Mouse (Mus musculus): ENCODE results near the gene Gfy. TPM values are rescaled to one million over a fixed set of nuclear protein-coding genes. Genes with fewer than 3 reads are reported as not detected.

Gfy gene
- polyA plus RNA-seq, 1 experiment: not detected

- 50% methylated on average over 16 of the region's 16 CpGs for WGBS
- TF ChIP-seq POLR2A (IDR thresholded peaks at IDR 0.05; ENCODE audit: insufficient read depth, low read depth, low read length) (no peak), CTCF (IDR thresholded peaks at IDR 0.05; ENCODE audit: insufficient read depth, low read depth, low read length) (no peak)
- Histone ChIP-seq H3K27ac (ENCODE audit: insufficient read depth, low read depth, low read length) (no peak overlapping the region), H3K4me3 (ENCODE audit: insufficient read depth, low read depth, low read length) (no peak overlapping the region), H3K4me1 (ENCODE audit: control insufficient read depth, insufficient read depth, low read length) (0 out of 2 replicates have a peak, but pooled peaks cover 6% of the 10 kb centered on the region)
Measured at GRCm38 (mm10) chr7:45189600-45189999, 10.2 kb upstream of the Gfy start.

- TF ChIP-seq CTCF (IDR thresholded peaks at IDR 0.05; ENCODE audit: insufficient read depth, low read depth, low read length) (no peak), POLR2A (IDR thresholded peaks at IDR 0.05; ENCODE audit: insufficient read depth, low read depth, low read length) (no peak)
- WGBS: 67% methylated on average over 7 of the region's 7 CpGs
- Histone ChIP-seq H3K4me1 (ENCODE audit: control insufficient read depth, insufficient read depth, low read length) (peaks cover 21% of the 10 kb centered on the region), H3K4me3 (ENCODE audit: insufficient read depth, low read depth, low read length) (no peak overlapping the region), H3K27ac (ENCODE audit: insufficient read depth, low read depth, low read length) (no peak overlapping the region)
Measured at GRCm38 (mm10) chr7:45185921-45186320, 6.6 kb upstream of the Gfy start.

- WGBS: 78% methylated on average over 7 of the region's 7 CpGs
- TF ChIP-seq POLR2A (IDR thresholded peaks at IDR 0.05; ENCODE audit: insufficient read depth, low read depth, low read length) (no peak), CTCF (IDR thresholded peaks at IDR 0.05; ENCODE audit: insufficient read depth, low read depth, low read length) (no peak)
- Histone ChIP-seq H3K4me1 (ENCODE audit: control insufficient read depth, insufficient read depth, low read length) (peaks cover 16% of the 10 kb centered on the region), H3K4me3 (ENCODE audit: insufficient read depth, low read depth, low read length) (no peak overlapping the region), H3K27ac (ENCODE audit: insufficient read depth, low read depth, low read length) (no peak overlapping the region)
Measured at GRCm38 (mm10) chr7:45183672-45184071, 4.3 kb upstream of the Gfy start.

GRCm38 (mm10) chr7:45182606-45183005 is 3.2 kb upstream of the Gfy start:
- Histone ChIP-seq H3K4me1 (ENCODE audit: control insufficient read depth, insufficient read depth, low read length) (peaks cover 16% of the 10 kb centered on the region), H3K27ac (ENCODE audit: insufficient read depth, low read depth, low read length) (no peak overlapping the region), H3K4me3 (ENCODE audit: insufficient read depth, low read depth, low read length) (peak overlapping the region; percentile 28; the same call in 1 of the 2 replicates)
- TF ChIP-seq CTCF (IDR thresholded peaks at IDR 0.05; ENCODE audit: insufficient read depth, low read depth, low read length): no peak
- TF ChIP-seq POLR2A (IDR thresholded peaks at IDR 0.05; ENCODE audit: insufficient read depth, low read depth, low read length): no peak
- 14% methylated on average over 11 of the region's 11 CpGs for WGBS

DNA sequence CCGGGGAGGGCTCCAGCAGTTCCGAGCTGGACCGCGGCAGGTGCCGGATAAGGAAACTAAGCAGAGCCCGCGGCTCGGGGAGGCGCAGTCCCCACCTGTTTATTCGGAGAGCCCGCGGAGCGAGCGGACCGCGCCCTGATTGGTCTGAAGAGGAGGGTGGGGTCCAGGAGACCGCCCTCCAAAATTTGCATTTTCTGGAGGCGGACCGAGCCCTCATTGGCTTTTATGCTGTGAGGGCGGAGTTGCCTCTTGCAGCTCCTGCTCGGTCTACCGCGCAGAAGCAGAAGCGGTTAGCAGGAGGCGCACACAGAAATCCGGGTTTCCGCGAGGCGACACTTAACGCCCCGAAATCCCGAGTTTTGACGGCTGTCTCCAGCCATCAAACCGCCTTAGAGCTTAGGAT is 2.8 kb upstream of the Gfy start:
- under 1% methylated on average over 34 of the region's 34 CpGs for WGBS
- Histone ChIP-seq H3K4me1 (ENCODE audit: control insufficient read depth, insufficient read depth, low read length) (peaks cover 16% of the 10 kb centered on the region), H3K4me3 (ENCODE audit: insufficient read depth, low read depth, low read length) (peak overlapping the region; percentile 34), H3K27ac (ENCODE audit: insufficient read depth, low read depth, low read length) (no peak overlapping the region)
- TF ChIP-seq POLR2A (IDR thresholded peaks at IDR 0.05; ENCODE audit: insufficient read depth, low read depth, low read length): no peak
- TF ChIP-seq CTCF (IDR thresholded peaks at IDR 0.05; ENCODE audit: insufficient read depth, low read depth, low read length): no peak

DNA sequence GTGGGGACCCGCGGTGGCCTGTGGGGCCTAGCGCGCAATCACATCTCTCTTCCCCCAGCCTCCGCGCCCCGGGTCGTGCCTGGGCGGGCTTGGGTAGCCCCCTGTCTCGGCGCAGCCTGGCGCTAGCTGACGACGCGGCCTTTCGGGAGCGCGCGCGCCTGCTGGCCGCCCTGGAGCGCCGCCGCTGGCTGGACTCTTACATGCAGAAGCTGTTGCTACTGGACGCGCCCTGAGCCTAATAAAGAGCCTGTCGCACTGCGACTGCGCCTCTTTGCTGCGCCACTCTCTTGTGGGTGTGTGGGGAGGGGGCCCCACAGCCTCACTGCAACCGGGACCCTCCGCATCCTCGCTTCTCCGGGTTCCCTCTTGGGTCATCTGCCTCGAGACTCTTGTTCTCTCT is 2.2 kb upstream of the Gfy start:
- H3K4me3 ChIP-seq (ENCODE audit: insufficient read depth, low read depth, low read length): 0 out of 2 replicates have a peak overlapping the region, but pooled peaks have one; percentile 4

GRCm38 (mm10) chr7:45180896-45181477 is 1.6 kb upstream of the Gfy start, which contains the start of gene Pth2:
Gene Pth2, plus strand, starts transcription at chr7:45180995.
- TF ChIP-seq CTCF (IDR thresholded peaks at IDR 0.05; ENCODE audit: insufficient read depth, low read depth, low read length): no peak
- TF ChIP-seq POLR2A (IDR thresholded peaks at IDR 0.05; ENCODE audit: insufficient read depth, low read depth, low read length): no peak
- 17% methylated on average over 20 of the region's 20 CpGs for whole genome bisulfite sequencing
- Histone ChIP-seq H3K4me1 (ENCODE audit: control insufficient read depth, insufficient read depth, low read length) (peaks cover 22% of the 10 kb centered on the region), H3K4me3 (ENCODE audit: insufficient read depth, low read depth, low read length) (0 out of 2 replicates have a peak within 1 kb of the TSS, but pooled peaks have one; percentile 4), H3K27ac (ENCODE audit: insufficient read depth, low read depth, low read length) (no peak within 1 kb of the TSS)

More for the DNA sequence above, 2.2 kb upstream of the Gfy start:
- peaks cover 16% of the 10 kb centered on the region for H3K4me1 ChIP-seq (ENCODE audit: control insufficient read depth, insufficient read depth, low read length)
- H3K27ac ChIP-seq (ENCODE audit: insufficient read depth, low read depth, low read length): no peak overlapping the region
- no peak for TF ChIP-seq CTCF (IDR thresholded peaks at IDR 0.05; ENCODE audit: insufficient read depth, low read depth, low read length)
- no peak for TF ChIP-seq POLR2A (IDR thresholded peaks at IDR 0.05; ENCODE audit: insufficient read depth, low read depth, low read length)
- 3% methylated on average over 35 of the region's 35 CpGs for WGBS

- 27% methylated on average over 7 of the region's 7 CpGs for WGBS
- Histone ChIP-seq H3K4me3 (ENCODE audit: insufficient read depth, low read depth, low read length) (no peak overlapping the region), H3K4me1 (ENCODE audit: control insufficient read depth, insufficient read depth, low read length) (peaks cover 22% of the 10 kb centered on the region), H3K27ac (ENCODE audit: insufficient read depth, low read depth, low read length) (no peak overlapping the region)
- no peak for TF ChIP-seq POLR2A (IDR thresholded peaks at IDR 0.05; ENCODE audit: insufficient read depth, low read depth, low read length)
- no peak for TF ChIP-seq CTCF (IDR thresholded peaks at IDR 0.05; ENCODE audit: insufficient read depth, low read depth, low read length)
Measured at GRCm38 (mm10) chr7:45178550-45178949, 819 bp downstream of the Gfy start.

DNA sequence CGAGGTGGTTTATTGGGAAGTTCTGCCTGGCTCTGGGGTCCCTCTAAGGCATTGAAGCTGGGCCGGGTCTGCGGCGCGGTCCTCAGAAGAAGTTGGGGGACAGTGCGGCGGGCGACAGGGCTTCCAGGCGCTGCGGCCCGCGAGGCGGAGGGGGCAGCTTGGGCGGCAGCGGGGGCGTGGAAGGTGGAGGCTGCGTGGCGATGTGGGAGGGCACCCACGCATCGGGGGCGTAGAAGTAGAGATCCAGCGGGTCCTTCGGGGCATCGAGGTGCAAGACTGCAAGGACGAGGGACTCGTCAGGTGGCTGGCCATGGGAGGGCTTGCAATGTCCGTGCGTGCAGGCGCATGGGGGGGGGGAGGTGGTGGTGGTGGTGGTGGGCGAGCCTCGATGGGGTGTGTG is 3.0 kb downstream of the Gfy start:
- H3K27ac ChIP-seq (ENCODE audit: insufficient read depth, low read depth, low read length): no peak overlapping the region
- no peak for TF ChIP-seq POLR2A (IDR thresholded peaks at IDR 0.05; ENCODE audit: insufficient read depth, low read depth, low read length)
- TF ChIP-seq CTCF (IDR thresholded peaks at IDR 0.05; ENCODE audit: insufficient read depth, low read depth, low read length): no peak
- no peak overlapping the region for H3K4me3 ChIP-seq (ENCODE audit: insufficient read depth, low read depth, low read length)
- peaks cover 8% of the 10 kb centered on the region for H3K4me1 ChIP-seq (ENCODE audit: control insufficient read depth, insufficient read depth, low read length)
- 3% methylated on average over 31 of the region's 31 CpGs for WGBS
